Mouse (Mus musculus) kidney, adult 2 months (tissue): ENCODE results near the gene Mrpl47.

Source experiments
- CTCF ChIP-seq: fragments of 200-500 bp; conservative IDR thresholded peaks from 2 replicates; pipeline ENCODE4 v1.5.1; 2011; ENCODE audit warnings: low read depth, mild to moderate bottlenecking, control low read depth, low read length, moderate library complexity, mixed read lengths; ENCODE audit not compliant: insufficient read depth, insufficient read length
- POLR2A ChIP-seq: fragments of 200-500 bp; IDR thresholded peaks from one replicate; pipeline ENCODE4 v1.6.1; 2011; ENCODE audit warnings: low read depth, low read length, control low read depth

- no peak for TF ChIP-seq CTCF
- TF ChIP-seq POLR2A: no peak
Measured at GRCm38 (mm10) chr3:32682910-32683531, 54.4 kb downstream of the Mrpl47 start.
